Mouse (Mus musculus) right cerebral cortex, postnatal 4 days (tissue): ENCODE data around the gene Gm2163.
"Not testable (repeated sequence)": the region's sequence is repeated elsewhere in the genome, so short reads cannot be mapped to it uniquely, and the experiment has no call there.

ENCODE experiments used
- DNase-seq: peaks from one replicate; pipeline ENCODE4 v3.0.0-alpha.2; 2022

Gm2163 gene

DNA sequence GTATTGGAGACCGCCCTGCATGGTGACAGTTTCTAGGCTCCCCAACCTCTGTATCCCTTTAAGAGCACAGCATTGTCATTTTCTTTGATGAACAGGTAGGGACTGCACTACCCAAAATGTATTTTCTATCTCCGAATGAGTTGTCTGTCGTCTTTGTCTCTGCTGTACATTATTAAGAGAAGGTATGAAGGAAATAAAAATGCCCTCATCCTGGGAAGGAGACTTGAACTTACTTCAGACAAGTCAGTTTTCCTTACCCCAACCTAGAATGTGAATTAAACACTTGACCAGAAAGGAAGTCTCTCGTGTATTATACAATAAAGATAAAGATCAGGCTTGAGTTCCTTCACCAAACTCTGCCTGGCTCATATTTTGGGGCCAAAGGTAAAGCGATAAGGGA lies at the start of gene Gm2163:
Gene Gm2163, plus strand, starts transcription at position 301 of the 400 bp plus-strand sequence.
- not testable (repeated sequence) for DNase-seq

DNA sequence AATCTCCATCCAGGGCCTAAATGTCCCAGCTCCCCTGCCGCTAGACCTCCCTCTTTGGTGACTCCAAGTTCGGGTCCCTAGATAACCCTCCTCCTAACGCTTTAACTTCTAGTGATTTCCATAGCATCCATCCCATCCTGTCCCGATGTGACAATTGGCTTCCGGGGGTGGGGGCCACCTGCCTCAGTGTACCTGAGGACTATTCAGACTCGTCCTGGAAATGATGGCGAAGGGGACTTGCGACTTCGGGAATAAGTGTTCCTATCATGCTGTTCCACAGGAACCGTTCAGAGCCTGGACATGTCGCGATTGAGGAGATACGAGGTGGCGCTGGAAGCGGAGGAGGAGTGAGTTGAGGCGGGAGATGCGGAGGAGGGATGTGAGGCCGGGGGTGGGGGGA lies 27.5 kb upstream of the Gm2163 start, which contains the start of gene Gm21586:
Gene Gm21586, plus strand, starts transcription at position 301 of the 400 bp plus-strand sequence.
- DNase-seq, result not testable (repeated sequence)

- not testable (repeated sequence) for DNase-seq
Measured at GRCm38 (mm10) chr4:42528075-42528474, 61.5 kb downstream of the Gm2163 start, which contains the start of gene Fam205a2. TSS of gene Fam205a2 (minus strand) at chr4:42528175.

DNA sequence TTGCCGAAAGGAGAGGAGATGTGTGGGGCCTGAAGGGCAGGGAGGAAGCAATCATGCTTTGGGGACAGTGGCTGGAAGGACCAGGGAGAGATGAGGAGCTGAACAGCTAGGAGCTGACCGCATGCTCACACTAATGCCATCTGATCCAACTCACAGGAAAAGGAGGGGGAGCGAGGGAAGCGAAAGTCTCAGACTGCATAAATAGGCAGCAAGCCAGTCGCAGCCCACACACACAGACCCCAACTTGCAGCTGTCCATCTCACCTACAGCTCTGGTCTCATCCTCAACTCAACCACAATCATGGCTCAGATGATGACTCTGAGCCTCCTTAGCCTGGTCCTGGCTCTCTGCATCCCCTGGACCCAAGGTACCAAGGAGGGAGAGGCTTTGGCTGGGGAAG lies 145.3 kb downstream of the Gm2163 start, which contains the start of gene Gm10591:
Gene Gm10591, plus strand, starts transcription at position 301 of the 400 bp plus-strand sequence.
- DNase-seq, result not testable (repeated sequence)

- not testable (repeated sequence) for DNase-seq
Measured at GRCm38 (mm10) chr4:42629419-42629818, 162.9 kb downstream of the Gm2163 start, which contains the start of gene Gm2564. TSS of gene Gm2564 (plus strand) at chr4:42629719.
